In the genomic region with DNA sequence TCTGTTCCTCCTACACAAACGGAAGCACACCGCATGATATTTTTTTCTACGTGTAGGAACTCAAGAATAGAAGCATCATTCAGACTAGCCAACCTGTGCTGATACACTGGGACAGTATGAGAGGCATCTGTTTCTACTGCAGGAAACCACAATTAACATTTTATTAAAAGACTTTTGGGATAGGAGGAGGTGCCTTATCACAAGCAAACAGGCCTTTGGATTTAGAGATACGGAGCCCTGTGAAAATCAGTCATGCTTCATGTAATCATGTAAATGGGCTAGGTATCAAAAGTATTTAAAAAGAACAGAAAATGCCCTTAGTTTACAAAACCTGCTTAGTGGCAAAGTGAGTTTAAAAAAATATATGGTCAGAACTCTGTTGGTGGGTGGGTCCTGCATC, we compare ENCODE assay signal across 12 mouse cellular contexts.
"Had no signal": no experiment of that assay in that cellular context is flagged by ENCODE, and none has a peak within 500 bp of the region (broad histone marks: within the 10 kb centered on the region; RNA-seq: fewer than 3 reads in every experiment).

No protein-coding gene starts in this region.

- DNase-seq: kidney, postnatal 10 days; lung, adult 2 months; lung, postnatal 4 days; retina, postnatal 1 day; thymus, adult 2 months had no signal

- H3K9ac ChIP-seq: limb, embryonic 15.5 days; midbrain, embryonic 12.5 days; neural tube, embryonic 13.5 days; stomach, embryonic 15.5 days had no signal

- H3K36me3 ChIP-seq: limb, embryonic 15.5 days; midbrain, embryonic 12.5 days; neural tube, embryonic 13.5 days; stomach, embryonic 15.5 days had no signal

- H3K27ac ChIP-seq: limb, embryonic 15.5 days; midbrain, embryonic 12.5 days; neural tube, embryonic 13.5 days; stomach, embryonic 15.5 days had no signal

- H3K9me3 ChIP-seq: limb, embryonic 15.5 days; megakaryocyte, embryonic 14.5 days; midbrain, embryonic 12.5 days; neural tube, embryonic 13.5 days; stomach, embryonic 15.5 days had no signal

- ATAC-seq: lung, postnatal 0 days; midbrain, embryonic 16.5 days had no signal

- H3K4me2 ChIP-seq: limb, embryonic 15.5 days; midbrain, embryonic 12.5 days; neural tube, embryonic 13.5 days; stomach, embryonic 15.5 days had no signal

- H3K4me3 ChIP-seq: limb, embryonic 15.5 days; megakaryocyte, embryonic 14.5 days; midbrain, embryonic 12.5 days; neural tube, embryonic 13.5 days; stomach, embryonic 15.5 days had no signal

- H3K27me3 ChIP-seq: limb, embryonic 15.5 days; megakaryocyte, embryonic 14.5 days; midbrain, embryonic 12.5 days; neural tube, embryonic 13.5 days; stomach, embryonic 15.5 days had no signal
